Mouse (Mus musculus) erythroblast, embryonic 14.5 days (primary cell): Measurements from ENCODE around the gene Tmsb10.

ENCODE experiments used
- GATA1 ChIP-seq: IDR thresholded peaks from 2 replicates; pipeline ENCODE4 v1.6.1; 2012; ENCODE audit warnings: low read length, inconsistent platforms, mixed read lengths
- TAL1 ChIP-seq: IDR thresholded peaks from 3 replicates; pipeline ENCODE4 v1.6.1; 2012; ENCODE audit warnings: low read length, inconsistent platforms, mixed read lengths

DNA sequence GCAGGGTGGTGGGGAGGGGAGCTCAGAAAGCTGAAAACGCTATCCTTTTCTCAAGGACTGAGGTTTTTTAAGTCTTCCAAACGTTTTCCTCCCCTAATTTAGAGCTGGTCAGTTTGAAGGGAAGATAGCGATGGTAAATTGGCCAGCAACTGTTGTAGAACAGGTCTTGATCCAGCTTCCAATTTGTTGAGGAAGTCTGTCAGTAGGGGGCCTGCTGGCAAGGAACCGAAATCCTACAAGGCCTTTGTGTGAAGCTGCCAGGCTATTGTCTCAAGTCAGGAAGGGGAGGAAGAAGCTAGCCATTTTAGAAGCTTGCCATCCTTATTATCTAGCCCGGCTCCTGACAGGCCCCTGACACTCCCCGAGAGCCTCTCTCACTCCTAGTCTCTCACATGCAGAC, 10.6 kb downstream of the Tmsb10 start:
- TF ChIP-seq GATA1 (no peak), TAL1 (no peak)
